Mouse (Mus musculus): Measurements from ENCODE around the gene Slc12a8. TPM values are rescaled to one million over a fixed set of nuclear protein-coding genes. Genes with fewer than 3 reads are reported as not detected.

Gene Slc12a8
- total and polyA plus RNA-seq, 2 experiments from 2014 or later: 0.71 to 1.1 TPM

GRCm38 (mm10) chr16:33576271-33577189, 59.4 kb downstream of the Slc12a8 start:
- DNase-seq (ENCODE audit: low spot score) (no peak), ATAC-seq (ENCODE audit: low FRiP score) (no peak)

GRCm38 (mm10) chr16:33578462-33578861, 61.3 kb downstream of the Slc12a8 start:
- DNase-seq (ENCODE audit: low spot score) (no peak), ATAC-seq (ENCODE audit: low FRiP score) (no peak)
- H3K4me3 ChIP-seq (ENCODE audit: low read depth, low read length): no peak overlapping the region

More at GRCm38 (mm10) chr16:33576271-33577189, 59.4 kb downstream of the Slc12a8 start:
- Histone ChIP-seq H3K9me3 (ENCODE audit: low read length) (no peaks in the 10 kb centered on the region), H3K4me2 (ENCODE audit: low read depth, low read length, poor library complexity, severe bottlenecking) (no peak overlapping the region), H3K27me3 (ENCODE audit: insufficient read depth, low read length) (no peaks in the 10 kb centered on the region), H3K9ac (replicated peaks; ENCODE audit: low read length, poor library complexity, severe bottlenecking) (no peak overlapping the region), H3K27ac (ENCODE audit: low read depth, low read length) (no peak overlapping the region), H3K4me3 (ENCODE audit: low read depth, low read length) (no peak overlapping the region), H3K4me1 (ENCODE audit: insufficient read depth, low read length) (no peaks in the 10 kb centered on the region), H3K36me3 (ENCODE audit: insufficient read depth, low read length) (no peaks in the 10 kb centered on the region)
- TF ChIP-seq CTCF (IDR thresholded peaks at IDR 0.05): no peak
- 76% methylated on average over 36 of the region's 36 CpGs for WGBS

GRCm38 (mm10) chr16:33580331-33580730, 63.2 kb downstream of the Slc12a8 start:
- no peak for ATAC-seq (ENCODE audit: low FRiP score)
- DNase-seq (ENCODE audit: low spot score): no peak
- TF ChIP-seq CTCF (IDR thresholded peaks at IDR 0.05): no peak
- no peak overlapping the region for H3K9ac ChIP-seq (replicated peaks; ENCODE audit: low read length, poor library complexity, severe bottlenecking)
- no peaks in the 10 kb centered on the region for H3K36me3 ChIP-seq (ENCODE audit: insufficient read depth, low read length)
- no peak overlapping the region for H3K4me3 ChIP-seq (ENCODE audit: low read depth, low read length)
- WGBS: 78% methylated on average over 2 of the region's 2 CpGs
- H3K27me3 ChIP-seq (ENCODE audit: insufficient read depth, low read length): no peaks in the 10 kb centered on the region
- peaks cover 3% of the 10 kb centered on the region; the same call in 1 of the 2 replicates for H3K4me1 ChIP-seq (ENCODE audit: insufficient read depth, low read length)
- no peaks in the 10 kb centered on the region for H3K9me3 ChIP-seq (ENCODE audit: low read length)
- no peak overlapping the region for H3K4me2 ChIP-seq (ENCODE audit: low read depth, low read length, poor library complexity, severe bottlenecking)
- no peak overlapping the region for H3K27ac ChIP-seq (ENCODE audit: low read depth, low read length)

More at GRCm38 (mm10) chr16:33578462-33578861, 61.3 kb downstream of the Slc12a8 start:
- H3K27me3 ChIP-seq (ENCODE audit: insufficient read depth, low read length): no peaks in the 10 kb centered on the region
- H3K4me2 ChIP-seq (ENCODE audit: low read depth, low read length, poor library complexity, severe bottlenecking): no peak overlapping the region
- H3K36me3 ChIP-seq (ENCODE audit: insufficient read depth, low read length): no peaks in the 10 kb centered on the region
- WGBS: 84% methylated on average over 3 of the region's 3 CpGs
- H3K9me3 ChIP-seq (ENCODE audit: low read length): no peaks in the 10 kb centered on the region
- no peak overlapping the region for H3K27ac ChIP-seq (ENCODE audit: low read depth, low read length)
- no peaks in the 10 kb centered on the region for H3K4me1 ChIP-seq (ENCODE audit: insufficient read depth, low read length)
- TF ChIP-seq CTCF (IDR thresholded peaks at IDR 0.05): no peak
- H3K9ac ChIP-seq (replicated peaks; ENCODE audit: low read length, poor library complexity, severe bottlenecking): no peak overlapping the region

- Histone ChIP-seq H3K27me3 (ENCODE audit: insufficient read depth, low read length) (no peaks in the 10 kb centered on the region), H3K9me3 (ENCODE audit: low read length) (no peaks in the 10 kb centered on the region), H3K27ac (ENCODE audit: low read depth, low read length) (0 out of 2 replicates have a peak overlapping the region, but pooled peaks have one; percentile 12), H3K36me3 (ENCODE audit: insufficient read depth, low read length) (no peaks in the 10 kb centered on the region), H3K9ac (replicated peaks; ENCODE audit: low read length, poor library complexity, severe bottlenecking) (0 out of 2 replicates have a peak overlapping the region, but pooled peaks have one; percentile 8), H3K4me2 (ENCODE audit: low read depth, low read length, poor library complexity, severe bottlenecking) (no peak overlapping the region), H3K4me3 (ENCODE audit: low read depth, low read length) (no peak overlapping the region), H3K4me1 (ENCODE audit: insufficient read depth, low read length) (peaks cover 3% of the 10 kb centered on the region; the same call in 1 of the 2 replicates)
- TF ChIP-seq CTCF (IDR thresholded peaks at IDR 0.05): no peak
- ATAC-seq (ENCODE audit: low FRiP score): no peak
- peak; percentile 28 for DNase-seq (ENCODE audit: low spot score)
Measured at GRCm38 (mm10) chr16:33580736-33581241, 63.7 kb downstream of the Slc12a8 start.

GRCm38 (mm10) chr16:33581661-33582099, 64.6 kb downstream of the Slc12a8 start:
- no peak for DNase-seq (ENCODE audit: low spot score)
- WGBS: 65% methylated on average over 4 of the region's 4 CpGs
- Histone ChIP-seq H3K9ac (replicated peaks; ENCODE audit: low read length, poor library complexity, severe bottlenecking) (no peak overlapping the region), H3K27ac (ENCODE audit: low read depth, low read length) (no peak overlapping the region), H3K36me3 (ENCODE audit: insufficient read depth, low read length) (no peaks in the 10 kb centered on the region), H3K4me3 (ENCODE audit: low read depth, low read length) (no peak overlapping the region), H3K27me3 (ENCODE audit: insufficient read depth, low read length) (no peaks in the 10 kb centered on the region), H3K4me1 (ENCODE audit: insufficient read depth, low read length) (peaks cover 3% of the 10 kb centered on the region; the same call in 1 of the 2 replicates), H3K4me2 (ENCODE audit: low read depth, low read length, poor library complexity, severe bottlenecking) (no peak overlapping the region), H3K9me3 (ENCODE audit: low read length) (no peaks in the 10 kb centered on the region)
- no peak for TF ChIP-seq CTCF (IDR thresholded peaks at IDR 0.05)
- no peak for ATAC-seq (ENCODE audit: low FRiP score)

- 96% methylated on average over 8 of the region's 8 CpGs for WGBS
- H3K4me3 ChIP-seq (ENCODE audit: low read depth, low read length): no peak overlapping the region
Measured at GRCm38 (mm10) chr16:33582495-33582894, 65.4 kb downstream of the Slc12a8 start.

More at GRCm38 (mm10) chr16:33582495-33582894, 65.4 kb downstream of the Slc12a8 start:
- Histone ChIP-seq H3K27ac (ENCODE audit: low read depth, low read length) (no peak overlapping the region), H3K27me3 (ENCODE audit: insufficient read depth, low read length) (no peaks in the 10 kb centered on the region), H3K36me3 (ENCODE audit: insufficient read depth, low read length) (no peaks in the 10 kb centered on the region), H3K9ac (replicated peaks; ENCODE audit: low read length, poor library complexity, severe bottlenecking) (no peak overlapping the region), H3K9me3 (ENCODE audit: low read length) (no peaks in the 10 kb centered on the region), H3K4me1 (ENCODE audit: insufficient read depth, low read length) (peaks cover 3% of the 10 kb centered on the region; the same call in 1 of the 2 replicates), H3K4me2 (ENCODE audit: low read depth, low read length, poor library complexity, severe bottlenecking) (no peak overlapping the region)
- DNase-seq (ENCODE audit: low spot score) (no peak), ATAC-seq (ENCODE audit: low FRiP score) (no peak)
- TF ChIP-seq CTCF (IDR thresholded peaks at IDR 0.05): no peak
